Mouse (Mus musculus): Measurements from ENCODE around the gene Trmt10c.
"Not testable (repeated sequence)": the region's sequence is repeated elsewhere in the genome, so short reads cannot be mapped to it uniquely, and the experiment has no call there.

The Trmt10c gene

GRCm38 (mm10) chr16:56037138-56038010 is at the start of gene Trmt10c:
TSS of gene Trmt10c (minus strand) at chr16:56037819.
- DNase-seq (ENCODE audit: low read depth, low spot score), result peak; percentile 91

GRCm38 (mm10) chr16:56086336-56086735 is 48.7 kb upstream of the Trmt10c start:
- DNase-seq (ENCODE audit: low read depth, low spot score), result no peak

- DNase-seq (ENCODE audit: low read depth, low spot score), result no peak
Measured at GRCm38 (mm10) chr16:56081691-56082090, 44.1 kb upstream of the Trmt10c start.

GRCm38 (mm10) chr16:56079419-56079818 is 41.8 kb upstream of the Trmt10c start:
- DNase-seq (ENCODE audit: low read depth, low spot score), result no peak

- DNase-seq (ENCODE audit: low read depth, low spot score), result no peak
Measured at GRCm38 (mm10) chr16:56076121-56076869, 38.7 kb upstream of the Trmt10c start.

- DNase-seq (ENCODE audit: low read depth, low spot score), result peak; percentile 91
Measured at GRCm38 (mm10) chr16:56075222-56076111, 37.8 kb upstream of the Trmt10c start.

- no peak for DNase-seq (ENCODE audit: low read depth, low spot score)
Measured at GRCm38 (mm10) chr16:56074565-56074964, 36.9 kb upstream of the Trmt10c start.

- no peak for DNase-seq (ENCODE audit: low read depth, low spot score)
Measured at GRCm38 (mm10) chr16:56074122-56074521, 36.5 kb upstream of the Trmt10c start.

- not testable (repeated sequence) for DNase-seq (ENCODE audit: low read depth, low spot score)
Measured at GRCm38 (mm10) chr16:56073150-56073549, 35.5 kb upstream of the Trmt10c start.

GRCm38 (mm10) chr16:56072533-56072932 is 34.9 kb upstream of the Trmt10c start:
- DNase-seq (ENCODE audit: low read depth, low spot score), result no peak

- peak; percentile 43 for DNase-seq (ENCODE audit: low read depth, low spot score)
Measured at GRCm38 (mm10) chr16:56071317-56072232, 34.0 kb upstream of the Trmt10c start.

- DNase-seq (ENCODE audit: low read depth, low spot score), result no peak
Measured at GRCm38 (mm10) chr16:56068523-56069070, 31.0 kb upstream of the Trmt10c start.

GRCm38 (mm10) chr16:56066113-56066512 is 28.5 kb upstream of the Trmt10c start:
- no peak for DNase-seq (ENCODE audit: low read depth, low spot score)

GRCm38 (mm10) chr16:56064334-56064990 is 26.8 kb upstream of the Trmt10c start:
- peak; percentile 85 for DNase-seq (ENCODE audit: low read depth, low spot score)

GRCm38 (mm10) chr16:56062981-56063380 is 25.4 kb upstream of the Trmt10c start:
- peak; percentile 34 for DNase-seq (ENCODE audit: low read depth, low spot score)

- DNase-seq (ENCODE audit: low read depth, low spot score), result no peak
Measured at GRCm38 (mm10) chr16:56061995-56062594, 24.5 kb upstream of the Trmt10c start.

- DNase-seq (ENCODE audit: low read depth, low spot score), result no peak
Measured at GRCm38 (mm10) chr16:56058151-56058550, 20.5 kb upstream of the Trmt10c start.

GRCm38 (mm10) chr16:56056944-56057590 is 19.4 kb upstream of the Trmt10c start:
- DNase-seq (ENCODE audit: low read depth, low spot score), result no peak

- DNase-seq (ENCODE audit: low read depth, low spot score), result no peak
Measured at GRCm38 (mm10) chr16:56055911-56056310, 18.3 kb upstream of the Trmt10c start.
